Mouse (Mus musculus) heart, adult 2 months (tissue): ENCODE results near the gene Cbx8. TPM values are rescaled to one million over a fixed set of nuclear protein-coding genes. Genes with fewer than 3 reads are reported as not detected.

Source experiments
- DNase-seq, 2 experiments: peaks; one replicate each; pipeline ENCODE4 v3.0.0; 2021
- H3K27ac ChIP-seq: fragments of 200-600 bp; 2 replicates; pipeline ENCODE4 v1.8.1; 2022
- H3K27me3 ChIP-seq: fragments of 200-500 bp; 2 replicates; pipeline ENCODE4 v1.6.1; 2012; ENCODE audit warnings: mild to moderate bottlenecking, low read length, inconsistent platforms, mixed read lengths; ENCODE audit not compliant: control insufficient read depth, insufficient read depth
- H3K36me3 ChIP-seq: fragments of 200-500 bp; 2 replicates; pipeline ENCODE4 v1.6.1; 2012; ENCODE audit warnings: low read length, inconsistent platforms; ENCODE audit not compliant: control insufficient read depth, insufficient read depth
- H3K4me1 ChIP-seq: fragments of 200-500 bp; 2 replicates; pipeline ENCODE4 v1.6.1; 2011; ENCODE audit warnings: low read length; ENCODE audit not compliant: control insufficient read depth, insufficient read depth
- H3K4me3 ChIP-seq: fragments of 200-600 bp; 2 replicates; pipeline ENCODE4 v1.8.1; 2022
- H3K79me2 ChIP-seq: fragments of 200-500 bp; replicated peaks from 2 replicates; pipeline ENCODE4 v1.6.1; 2012; ENCODE audit warnings: mild to moderate bottlenecking, inconsistent platforms, low read length, moderate library complexity, mixed read lengths; ENCODE audit not compliant: control insufficient read depth, insufficient read depth
- H3K9ac ChIP-seq: fragments of 200-500 bp; 2 replicates; pipeline ENCODE4 v1.6.1; 2012; ENCODE audit warnings: low read depth, mild to moderate bottlenecking, control low read depth, inconsistent platforms, low read length, mixed read lengths
- CTCF ChIP-seq: fragments of 200-600 bp; IDR thresholded peaks from 2 replicates; pipeline ENCODE4 v1.8.1; 2022; ENCODE audit warnings: antibody characterized with exemption, mild to moderate bottlenecking, moderate library complexity
- EP300 ChIP-seq: fragments of 200-500 bp; IDR thresholded peaks from 2 replicates; pipeline ENCODE4 v1.6.1; 2011; ENCODE audit warnings: low read depth, low read length, control low read depth; ENCODE audit not compliant: insufficient read depth
- POLR2A ChIP-seq: fragments of 200-500 bp; IDR thresholded peaks from 2 replicates; pipeline ENCODE4 v1.6.1; 2011; ENCODE audit warnings: mild to moderate bottlenecking, low read depth, low read length, control low read depth; ENCODE audit not compliant: insufficient read depth
- WGBS: fragments of 180-500 bp; shearing (Covaris S2); methylation state at CpG from one replicate; pipeline ENCODE4 v1.1.7; 2018; 5-methylcytosine and 5-hydroxymethylcytosine counted together
- intact Hi-C: fragments of 180-260 bp; cut with DNase I; formaldehyde crosslinking; loops from one replicate; pipeline ENCODE4 v1.15.1; 2025
- polyA plus RNA-seq: library from polyadenylated mRNA; depleted of rRNA; stranded (reverse); fragments of >200 nt; gene quantifications from 2 replicates; pipeline ENCODE4 v1.2.3, GENCODE M21; 2012
- total RNA-seq, 2 experiments: library from RNA; stranded (reverse); gene quantifications; 2 replicates each; pipeline ENCODE4 v1.2.3; 2021

Cbx8 gene
- total and polyA plus RNA-seq, 3 experiments, result 2.7 to 5.3 (median 4.0) TPM

DNA sequence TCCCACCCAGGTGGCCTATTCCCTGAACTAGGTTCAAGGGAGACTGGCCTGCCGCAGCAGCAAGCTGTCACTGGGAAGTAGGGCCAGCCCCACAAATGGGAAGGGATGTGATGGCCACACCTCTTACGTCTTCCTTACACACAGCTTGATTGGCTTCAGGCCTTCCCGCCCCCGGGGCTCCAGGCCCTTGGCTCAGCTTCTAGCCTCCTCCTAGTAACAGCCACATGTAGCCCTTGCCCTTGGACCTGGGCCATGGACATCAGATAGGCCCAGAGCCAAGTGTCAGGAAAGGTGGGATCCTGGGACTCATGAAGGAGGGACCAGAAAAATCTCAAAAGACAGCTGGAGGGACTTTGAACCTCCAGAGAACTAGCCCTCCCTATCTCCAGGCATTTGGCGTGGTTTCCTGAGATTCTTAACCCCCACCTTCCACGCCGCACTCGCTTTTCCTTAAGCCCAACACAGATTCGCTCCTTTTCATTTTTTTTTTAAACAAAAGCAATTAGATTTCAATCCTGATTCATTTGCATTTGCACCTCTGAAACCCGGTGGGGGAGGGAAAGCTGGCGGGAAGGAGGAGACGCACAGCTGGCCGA lies 12.0 kb upstream of the Cbx8 start:
- Histone ChIP-seq H3K9ac (no peak overlapping the region), H3K27ac (no peak overlapping the region), H3K27me3 (peaks cover 25% of the 10 kb centered on the region), H3K4me1 (peaks cover 2% of the 10 kb centered on the region; the same call in 1 of the 2 replicates), H3K36me3 (no peaks in the 10 kb centered on the region), H3K79me2 (no peaks in the 10 kb centered on the region), H3K4me3 (peak overlapping the region; percentile 47)
- intact Hi-C loops, result loop anchor here (1.0 kb wide), 1 partner anchor 138 kb away; no protein-coding TSS in a partner anchor
- TF ChIP-seq POLR2A (no peak), CTCF (no peak), EP300 (no peak)
- WGBS, result 3% methylated on average over 13 of the region's 13 CpGs
- DNase-seq, result peak; percentile 62 to 64

DNA sequence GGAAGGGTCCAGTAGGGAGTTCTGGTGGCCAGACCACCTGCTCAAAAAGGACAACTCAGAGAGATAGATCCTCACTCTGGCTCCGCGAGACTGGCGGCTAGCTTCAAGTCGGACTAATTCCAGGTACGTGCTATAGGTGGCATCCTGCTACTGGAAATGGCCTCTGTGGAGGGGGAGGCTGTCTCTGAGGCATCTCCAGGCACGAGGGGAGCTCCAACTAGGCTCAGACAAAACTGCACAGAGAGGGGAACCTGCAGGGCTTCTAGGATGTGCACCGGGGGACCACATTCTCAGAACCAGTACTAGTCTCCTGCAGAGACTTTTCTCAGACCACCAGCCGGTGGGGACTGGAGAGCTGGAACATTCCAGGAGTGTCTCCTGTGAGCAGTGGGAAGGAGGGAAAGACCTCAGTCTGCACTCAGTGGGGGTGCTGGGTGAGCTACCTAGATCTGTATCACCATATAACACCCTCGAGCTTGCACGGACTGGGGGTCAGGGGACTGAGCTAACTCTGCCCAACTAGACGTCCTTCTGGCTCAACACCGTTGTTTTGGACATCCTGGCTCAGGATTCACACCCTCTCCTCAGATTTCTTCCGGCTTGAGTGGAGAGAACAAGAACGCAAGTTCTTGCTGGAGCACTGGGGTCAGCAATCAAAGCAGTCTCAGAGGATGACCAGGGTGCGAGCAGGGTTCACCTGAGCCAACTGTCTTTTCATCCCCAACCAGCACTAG lies 11.3 kb upstream of the Cbx8 start:
- peaks cover 30% of the 10 kb centered on the region for H3K27me3 ChIP-seq
- peak in 1 of 2 experiments; percentile 43 for DNase-seq
- H3K4me1 ChIP-seq, result no peaks in the 10 kb centered on the region; the same call in 1 of the 2 replicates
- TF ChIP-seq CTCF (peak; percentile 73), POLR2A (no peak), EP300 (peak; percentile 77; the same call in 1 of the 2 replicates)
- H3K79me2 ChIP-seq, result no peaks in the 10 kb centered on the region
- no peak overlapping the region for H3K9ac ChIP-seq
- 7% methylated on average over 15 of the region's 15 CpGs for WGBS
- intact Hi-C loops, result loop anchor here (1.0 kb wide), 1 partner anchor 138 kb away; no protein-coding TSS in a partner anchor
- H3K27ac ChIP-seq, result no peak overlapping the region
- no peak overlapping the region for H3K4me3 ChIP-seq
- no peaks in the 10 kb centered on the region for H3K36me3 ChIP-seq

DNA sequence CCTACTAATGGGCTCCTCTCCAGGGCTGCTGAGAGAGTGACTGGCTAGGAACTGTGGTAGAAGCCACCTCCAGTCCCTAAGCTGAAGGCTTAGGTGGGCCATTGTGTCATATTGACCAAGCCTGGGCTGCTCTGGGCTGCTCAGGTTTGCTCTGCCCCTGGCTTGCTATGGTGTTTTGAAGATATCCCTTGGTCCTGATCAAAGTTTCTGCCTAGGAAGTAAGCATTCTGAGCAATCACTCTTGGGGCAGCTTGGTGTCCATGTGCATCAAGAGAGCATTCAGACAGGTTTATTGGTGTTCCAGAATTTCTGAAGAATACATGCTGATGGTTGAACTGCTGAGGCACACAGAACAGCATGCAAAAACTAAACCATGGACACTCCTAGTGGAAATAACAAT lies 10.7 kb upstream of the Cbx8 start:
- Histone ChIP-seq H3K4me1 (peaks cover 2% of the 10 kb centered on the region), H3K4me3 (no peak overlapping the region), H3K36me3 (no peaks in the 10 kb centered on the region), H3K9ac (no peak overlapping the region), H3K27ac (no peak overlapping the region), H3K27me3 (peaks cover 37% of the 10 kb centered on the region), H3K79me2 (no peaks in the 10 kb centered on the region)
- no peak for DNase-seq
- intact Hi-C loops, result no loop called here
- no peak for TF ChIP-seq EP300
- no peak for TF ChIP-seq CTCF
- TF ChIP-seq POLR2A, result no peak

DNA sequence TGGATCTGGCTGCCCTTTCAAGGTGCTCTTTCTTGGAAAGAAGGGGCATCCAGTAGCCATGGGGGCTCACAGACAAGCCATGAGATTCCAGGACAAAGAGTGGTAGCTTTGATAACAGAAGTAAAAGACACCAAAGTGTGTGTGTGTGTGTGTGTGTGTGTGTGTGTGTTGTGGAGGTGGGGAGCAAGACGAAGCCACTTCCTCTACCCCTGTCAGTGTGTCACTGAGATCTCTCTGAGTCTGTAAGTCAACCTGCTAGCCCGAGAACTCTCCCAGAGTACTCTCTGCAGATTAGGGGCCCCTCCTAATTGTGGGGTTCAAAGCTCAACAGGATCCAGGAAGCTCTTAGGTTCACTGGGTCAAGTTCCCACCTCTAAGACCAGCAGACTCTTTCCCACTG lies 9.6 kb upstream of the Cbx8 start:
- intact Hi-C loops, result no loop called here
- H3K4me3 ChIP-seq, result no peak overlapping the region
- 28% methylated on average over 2 of the region's 2 CpGs for WGBS
- no peak for DNase-seq
- H3K4me1 ChIP-seq, result peaks cover 2% of the 10 kb centered on the region
- H3K36me3 ChIP-seq, result no peaks in the 10 kb centered on the region
- no peaks in the 10 kb centered on the region for H3K79me2 ChIP-seq
- peaks cover 38% of the 10 kb centered on the region for H3K27me3 ChIP-seq
- no peak overlapping the region for H3K9ac ChIP-seq
- H3K27ac ChIP-seq, result no peak overlapping the region
- TF ChIP-seq CTCF (no peak), POLR2A (no peak), EP300 (no peak)

DNA sequence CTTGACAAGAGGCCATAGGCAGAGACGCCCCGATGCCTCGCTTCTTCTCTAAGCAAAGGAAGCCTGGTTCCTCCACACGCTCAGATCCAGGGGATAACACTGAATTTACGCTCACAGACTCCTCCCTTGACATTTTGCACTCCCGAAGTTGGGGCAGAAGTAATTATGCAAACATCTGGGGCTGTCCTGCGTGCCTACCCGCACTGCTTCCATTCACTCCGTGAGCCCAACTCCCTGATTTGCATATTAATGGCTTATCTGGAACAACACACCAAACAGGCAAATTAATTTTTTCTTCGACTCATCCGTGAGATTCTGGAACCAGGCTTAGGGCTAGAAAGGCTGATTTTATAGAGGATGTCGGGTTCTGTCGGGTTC lies 7.4 kb upstream of the Cbx8 start:
- Histone ChIP-seq H3K27ac (no peak overlapping the region), H3K36me3 (no peaks in the 10 kb centered on the region), H3K79me2 (no peaks in the 10 kb centered on the region), H3K4me1 (peaks cover 5% of the 10 kb centered on the region), H3K27me3 (peaks cover 41% of the 10 kb centered on the region), H3K9ac (no peak overlapping the region), H3K4me3 (no peak overlapping the region)
- WGBS, result 3% methylated on average over 13 of the region's 13 CpGs
- no peak for DNase-seq
- intact Hi-C loops, result no loop called here
- TF ChIP-seq POLR2A (no peak), EP300 (no peak), CTCF (no peak)

DNA sequence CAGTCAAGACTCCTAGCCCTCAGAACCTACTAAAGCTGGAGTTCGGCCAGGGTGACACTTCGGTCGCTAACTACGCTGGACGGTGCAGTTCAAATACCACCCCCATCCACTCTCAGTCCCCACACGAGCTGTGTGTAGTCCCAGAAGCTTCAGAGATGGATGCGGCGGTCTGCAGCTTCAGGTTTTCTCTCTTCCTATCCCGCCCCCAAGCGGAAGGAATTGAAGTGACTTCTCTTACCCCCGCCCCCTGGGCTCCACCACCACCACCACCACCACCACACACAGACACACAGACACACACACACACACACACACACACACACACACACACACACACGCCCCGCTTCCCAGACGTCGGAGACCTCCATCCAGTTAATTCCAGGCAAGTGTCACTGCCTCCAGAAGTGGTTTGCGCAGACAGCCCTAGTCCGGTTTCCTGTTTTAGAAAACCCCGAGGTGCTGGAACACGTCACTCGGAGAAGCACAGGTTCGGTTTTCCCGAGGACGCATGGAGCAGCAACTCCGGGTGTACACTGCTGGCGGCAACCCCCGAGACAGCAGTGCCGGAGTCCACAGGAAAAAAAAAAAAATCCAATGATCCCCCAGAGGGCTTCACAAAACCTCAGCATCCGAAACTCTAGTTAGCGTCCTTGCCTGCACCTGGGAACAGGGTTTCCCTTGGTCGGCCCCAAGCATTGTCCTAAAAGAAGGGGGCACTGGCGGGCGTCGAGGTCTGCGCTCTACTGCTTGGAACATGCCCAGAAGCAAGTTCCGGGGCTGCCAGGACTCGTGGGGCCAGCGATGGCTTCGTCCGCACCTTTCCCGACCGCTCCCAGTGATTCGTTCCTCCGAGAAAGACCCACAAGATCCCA lies 6.7 kb upstream of the Cbx8 start:
- TF ChIP-seq CTCF (peak; percentile 31), POLR2A (no peak)
- peaks cover 42% of the 10 kb centered on the region for H3K27me3 ChIP-seq
- H3K4me3 ChIP-seq, result no peak overlapping the region
- H3K36me3 ChIP-seq, result no peaks in the 10 kb centered on the region
- 2% methylated on average over 43 of the region's 43 CpGs for WGBS
- H3K4me1 ChIP-seq, result peaks cover 5% of the 10 kb centered on the region
- H3K9ac ChIP-seq, result no peak overlapping the region
- intact Hi-C loops, result no loop called here
- no peaks in the 10 kb centered on the region for H3K79me2 ChIP-seq
- H3K27ac ChIP-seq, result no peak overlapping the region
- no peak for DNase-seq
